Mouse (Mus musculus) adrenal gland, adult (tissue): ENCODE data around the gene Cdhr2.

ENCODE experiments used
- DNase-seq, 2 experiments: peaks; one replicate each; pipeline ENCODE4 v3.0.0; 2022 to 2023; ENCODE audit warnings: low spot score in 1 of 2; ENCODE audit not compliant: inconsistent age in 2 of 2

Gene Cdhr2

GRCm38 (mm10) chr13:54783235-54783634 lies 82.0 kb downstream of the Cdhr2 start:
- DNase-seq = no peak

GRCm38 (mm10) chr13:54783698-54784097 lies 82.4 kb downstream of the Cdhr2 start, which contains the start of gene Eif4e1b:
Gene Eif4e1b (plus strand): TSS chr13:54783998.
- no peak for DNase-seq
